Mouse (Mus musculus) heart, adult 18-20 months (tissue): ENCODE data around the gene Fam227b. TPM values are rescaled to one million over a fixed set of nuclear protein-coding genes. Genes with fewer than 3 reads are reported as not detected.

ENCODE experiments used
- DNase-seq, 2 experiments: peaks; one replicate each; pipeline ENCODE4 v3.0.0; 2021 to 2022; ENCODE audit warnings: mixed read lengths in 1 of 2
- total RNA-seq, 2 experiments: library from RNA; stranded (reverse); gene quantifications; 2 replicates each; pipeline ENCODE4 v1.2.3; 2021

Gene Fam227b
- total RNA-seq, 2 experiments from 2014 or later, result 0.17 TPM; not detected in 1

DNA sequence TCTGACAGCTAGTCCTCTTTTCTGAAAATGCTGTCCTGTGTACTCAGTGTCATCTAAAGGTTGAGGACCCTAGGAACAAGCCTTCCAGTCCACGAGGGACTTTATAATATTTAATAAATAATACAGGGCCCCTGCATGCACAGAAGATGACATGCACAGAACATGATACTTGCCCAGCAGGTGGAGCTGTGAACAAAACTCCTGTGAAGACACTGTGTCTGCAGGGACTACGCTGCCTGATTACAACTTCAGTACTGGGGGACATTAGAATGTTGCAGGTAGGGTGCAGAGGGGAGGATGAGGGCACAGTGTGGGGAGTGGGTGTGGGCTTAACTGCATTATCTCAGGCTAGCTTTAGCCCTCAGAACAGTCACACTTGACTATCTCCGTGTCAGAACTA lies 145.7 kb downstream of the Fam227b start:
- peak; percentile 40 to 84 for DNase-seq

GRCm38 (mm10) chr2:126002291-126002690 lies 149.5 kb downstream of the Fam227b start:
- DNase-seq, result no peak

- no peak for DNase-seq
These were observed 175.9 kb downstream of the Fam227b start for GRCm38 (mm10) chr2:125975808-125976345.

DNA sequence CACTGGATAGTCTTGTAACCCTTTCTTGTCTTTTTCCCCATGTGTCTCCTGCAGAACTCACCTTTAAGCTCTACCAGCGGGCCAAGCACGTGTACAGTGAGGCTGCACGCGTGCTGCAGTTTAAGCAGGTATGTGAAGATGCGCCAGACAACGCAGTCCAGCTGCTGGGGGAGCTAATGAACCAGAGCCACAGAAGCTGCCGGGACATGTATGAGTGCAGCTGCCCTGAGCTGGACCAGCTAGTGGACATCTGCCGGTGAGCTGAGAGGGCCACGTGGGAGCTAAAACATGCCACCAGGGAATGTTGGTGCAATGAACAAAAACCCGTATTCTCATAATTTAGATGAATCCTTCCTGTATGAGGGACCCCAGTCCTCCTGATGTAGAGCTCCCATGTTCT lies 176.6 kb downstream of the Fam227b start:
- DNase-seq, result no peak

DNA sequence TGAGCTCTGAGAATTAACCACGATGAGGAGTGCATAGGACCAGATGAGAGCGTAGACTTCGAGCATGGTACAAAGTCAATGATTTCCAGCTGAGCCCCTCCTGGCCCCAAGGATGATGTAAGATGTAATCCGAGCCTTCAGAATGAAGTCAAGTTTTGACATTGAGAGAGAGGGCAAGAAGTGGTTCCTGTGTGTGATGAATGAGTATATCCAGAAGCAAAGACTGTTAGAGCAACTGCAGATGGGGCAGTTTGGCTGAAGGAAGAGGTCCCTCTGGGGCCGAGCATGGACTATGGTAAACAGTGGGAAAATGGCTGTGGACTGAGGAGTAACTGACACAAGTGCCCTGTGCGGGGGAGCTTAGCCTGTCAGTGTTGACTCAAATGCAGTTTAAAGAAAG lies 178.6 kb downstream of the Fam227b start:
- no peak for DNase-seq

GRCm38 (mm10) chr2:125968811-125969210 lies 183.0 kb downstream of the Fam227b start:
- DNase-seq, result no peak

DNA sequence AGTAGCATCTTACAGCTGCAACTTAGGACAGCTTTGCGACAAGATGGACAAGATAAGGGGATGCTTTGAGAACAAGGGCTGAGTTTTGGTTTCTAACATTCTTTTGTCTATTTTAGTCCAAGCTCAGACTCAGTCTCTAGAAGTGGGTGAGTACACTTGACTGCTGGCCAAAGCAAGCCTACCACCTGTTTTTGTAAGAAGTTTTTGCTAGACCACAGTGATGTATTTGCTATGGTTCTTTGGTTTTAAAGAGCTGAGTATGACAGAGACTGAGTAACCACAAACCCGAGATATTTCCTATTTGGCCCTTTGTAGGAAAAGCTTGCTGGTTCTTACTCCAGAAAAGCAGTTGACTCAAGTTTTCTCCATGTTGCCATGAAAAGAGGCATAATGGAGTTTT lies 203.6 kb downstream of the Fam227b start:
- no peak for DNase-seq

DNA sequence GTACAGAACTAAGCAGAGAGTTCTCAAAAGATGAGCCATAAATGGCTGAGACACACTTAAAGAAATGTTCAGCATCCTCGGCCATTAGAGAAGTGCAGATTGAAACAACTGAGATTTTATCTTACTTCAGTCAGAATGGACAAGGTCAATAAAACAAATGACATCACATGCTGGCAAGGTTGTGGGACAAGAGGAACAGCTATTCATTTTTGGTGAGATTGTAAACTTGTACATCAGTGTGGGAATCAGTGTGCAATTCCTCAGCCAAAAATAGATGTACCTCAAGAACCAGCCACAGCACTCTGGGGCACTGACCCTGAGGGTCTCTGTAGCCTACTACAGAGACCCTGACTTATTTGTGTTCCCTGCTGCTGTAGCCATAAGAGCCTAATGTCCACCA lies 208.5 kb downstream of the Fam227b start:
- DNase-seq, result no peak

DNA sequence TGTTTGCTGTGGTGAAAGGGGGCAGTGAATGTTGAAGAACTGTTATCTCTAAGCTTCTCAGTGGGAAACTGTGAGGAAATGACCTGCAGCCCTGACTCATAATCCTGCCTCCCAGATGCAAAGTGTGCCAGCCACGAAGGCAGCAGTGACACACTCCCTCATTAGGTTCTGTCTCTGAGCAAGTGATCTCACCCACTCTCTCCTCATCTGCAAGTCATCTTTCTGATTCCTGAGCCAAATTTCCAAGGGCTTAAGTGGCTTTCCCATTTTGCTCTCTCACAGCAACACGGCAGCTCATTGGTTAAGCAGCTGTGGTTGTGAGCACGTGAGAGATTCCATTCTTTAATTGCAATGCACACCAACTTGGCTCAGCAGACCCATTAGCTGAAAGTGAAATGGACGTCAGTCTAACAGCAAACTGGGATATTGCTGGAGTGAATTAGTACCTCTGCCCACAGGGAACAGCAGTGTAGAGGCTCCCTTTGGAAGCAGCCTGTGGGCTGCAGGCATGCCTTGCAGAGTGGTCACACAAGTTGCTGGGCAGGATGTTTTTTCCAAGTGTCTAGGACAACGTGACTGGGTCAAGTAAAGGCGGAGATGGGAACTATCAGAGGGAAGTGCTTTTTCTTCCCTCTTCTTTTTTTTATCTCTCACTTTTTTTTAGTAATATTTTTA lies 210.6 kb downstream of the Fam227b start:
- DNase-seq, result no peak

DNA sequence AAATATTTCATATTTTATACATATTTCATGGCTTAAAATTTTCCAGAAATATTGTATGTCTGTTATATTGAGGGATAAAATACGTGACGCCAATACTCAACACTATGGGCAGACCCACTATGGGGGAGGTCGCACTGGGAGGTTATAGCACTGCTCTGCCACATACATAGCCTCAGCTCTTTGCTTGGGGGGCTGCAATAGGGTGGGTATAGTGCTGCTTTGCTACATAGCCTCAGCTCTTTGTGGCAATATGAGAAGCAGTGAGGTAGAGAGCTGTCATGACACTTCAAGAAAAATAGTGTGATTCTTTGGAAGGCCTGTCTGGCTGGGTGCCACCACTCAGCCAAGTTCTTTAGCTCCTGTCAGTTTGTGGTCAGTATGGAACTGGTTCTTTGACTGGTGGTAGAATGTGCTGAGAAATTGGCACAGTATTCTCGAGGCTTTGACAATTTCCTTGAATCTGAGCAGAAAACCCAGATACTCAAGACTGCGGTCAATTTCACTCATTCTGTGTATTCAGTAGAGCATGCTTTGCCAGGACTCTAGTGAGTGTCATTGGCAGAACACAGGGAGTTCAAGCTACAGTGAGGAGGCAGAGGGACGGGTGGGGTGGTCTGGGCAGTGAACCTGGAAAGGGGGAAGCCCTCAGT lies 212.7 kb downstream of the Fam227b start:
- no peak for DNase-seq

- DNase-seq, result no peak
These were observed 215.4 kb downstream of the Fam227b start for GRCm38 (mm10) chr2:125936396-125936795.

DNA sequence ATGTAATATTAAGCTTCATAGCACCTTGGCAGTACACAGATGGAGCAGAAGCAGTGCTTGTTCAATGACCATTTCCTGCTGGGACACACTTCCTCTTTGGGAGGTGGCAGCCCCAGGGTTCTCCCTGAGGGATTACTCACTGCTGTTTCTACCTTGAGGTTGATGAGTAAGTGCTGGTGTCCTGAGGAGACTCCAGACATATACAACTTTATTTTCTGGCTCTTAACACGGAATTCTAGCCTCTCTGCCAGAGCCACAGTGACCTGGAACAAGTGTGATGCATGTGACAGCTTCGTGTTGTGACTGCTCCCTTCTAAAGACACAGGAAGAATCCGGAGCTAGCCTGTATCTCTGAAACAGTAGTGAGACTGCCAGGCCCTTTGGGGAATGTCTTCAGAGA lies 217.8 kb downstream of the Fam227b start:
- DNase-seq, result no peak

Other genes with a start within 250 kb of the Fam227b start
- gene Fgf7, start 117.3 kb downstream of the Fam227b start, total RNA-seq, result 1 to 10 TPM; 2.4 to 2.5 TPM
- gene Dtwd1, start 137 bp upstream of the Fam227b start, total RNA-seq, result 1 to 10 TPM; 5.4 to 6.6 TPM
- gene Gm17555, start 63.1 kb upstream of the Fam227b start, total RNA-seq, result not detected